Mouse (Mus musculus): ENCODE measurements around the gene Kcnh4.

DNA sequence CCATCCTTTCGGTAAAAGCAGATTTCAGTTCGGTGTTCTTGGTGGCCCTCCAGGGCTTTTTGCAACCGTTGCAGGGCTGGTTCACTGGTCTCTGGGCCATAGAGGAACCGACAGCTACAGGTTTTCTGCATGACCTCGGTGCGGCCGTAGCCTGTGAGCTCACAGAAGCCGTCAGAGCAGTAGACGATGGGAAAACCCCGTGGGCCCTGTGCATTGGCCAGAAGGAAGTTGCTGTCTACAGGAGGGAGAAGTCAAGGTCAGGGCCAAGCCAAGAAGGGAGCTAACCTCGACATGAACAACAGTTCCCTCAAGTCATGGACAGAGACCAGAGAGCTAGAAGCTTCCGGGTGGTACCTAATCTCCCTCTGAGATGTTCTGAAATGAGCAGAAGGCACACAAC, 2.2 kb downstream of the Kcnh4 start:
- TF ChIP-seq CTCF (IDR thresholded peaks at IDR 0.05; ENCODE audit: extremely low read depth, insufficient read depth, insufficient read length, insufficient replicate concordance) (no peak), POLR2A (IDR thresholded peaks at IDR 0.05; ENCODE audit: low read depth, low read length) (no peak)

Data from spleen, adult 2 months (tissue).